Mouse (Mus musculus) hindbrain, postnatal 0 days (tissue): Measurements from ENCODE around the gene Rer1. TPM values are rescaled to one million over a fixed set of nuclear protein-coding genes. Genes with fewer than 3 reads are reported as not detected.

ENCODE experiments used
- ATAC-seq: fragments of 200-750 bp; cut with Nextera tagmentation; 2 replicates; pipeline ENCODE4 v1.8.0; 2017; ENCODE audit warnings: mild to moderate bottlenecking, moderate TSS enrichment, moderate library complexity
- DNase-seq: peaks from one replicate; pipeline ENCODE4 v3.0.0-alpha.2; 2015; ENCODE audit warnings: low spot score
- H3K27ac ChIP-seq: fragments of 300-500 bp; sonication (generic); 2 replicates; pipeline ENCODE4 v1.5.1; 2014; ENCODE audit warnings: mild to moderate bottlenecking
- H3K27me3 ChIP-seq: fragments of 300-500 bp; sonication (generic); 2 replicates; pipeline ENCODE4 v1.6.1; 2014; ENCODE audit warnings: low read length, mixed read lengths; ENCODE audit not compliant: insufficient read depth
- H3K36me3 ChIP-seq: fragments of 300-500 bp; sonication (generic); 2 replicates; pipeline ENCODE4 v1.6.1; 2014; ENCODE audit warnings: low read length, mixed read lengths; ENCODE audit not compliant: insufficient read depth
- H3K4me1 ChIP-seq: fragments of 300-500 bp; sonication (generic); 2 replicates; pipeline ENCODE4 v1.6.1; 2014; ENCODE audit warnings: antibody characterized with exemption, low read length, mixed read lengths; ENCODE audit not compliant: insufficient read depth
- H3K4me2 ChIP-seq: fragments of 300-500 bp; sonication (generic); 2 replicates; pipeline ENCODE4 v1.6.1; 2014; ENCODE audit warnings: low read depth, mild to moderate bottlenecking, low read length, moderate library complexity, mixed read lengths
- H3K4me3 ChIP-seq: fragments of 300-500 bp; sonication (generic); 2 replicates; pipeline ENCODE4 v1.5.1; 2014; ENCODE audit warnings: low read length
- H3K9ac ChIP-seq: fragments of 300-500 bp; sonication (generic); replicated peaks from 2 replicates; pipeline ENCODE4 v1.6.1; 2014; ENCODE audit warnings: mild to moderate bottlenecking, low read length, moderate library complexity, mixed read lengths
- H3K9me3 ChIP-seq: fragments of 300-500 bp; sonication (generic); 2 replicates; pipeline ENCODE4 v1.6.1; 2016; ENCODE audit warnings: low read length, mixed read lengths
- CTCF ChIP-seq: IDR thresholded peaks from 2 replicates; pipeline ENCODE4 v1.5.1; 2016; ENCODE audit warnings: antibody characterized with exemption, control low read depth, low read depth
- WGBS: fragments of 180-500 bp; shearing (Covaris S2); extraction: QIAGEN DNeasy Blood & Tissue Kit; methylation state at CpG from one replicate; pipeline ENCODE4 v1.1.7; 2014; 5-methylcytosine and 5-hydroxymethylcytosine counted together
- polyA plus RNA-seq: library from polyadenylated mRNA; unstranded; fragments of >200 nt; fragmentation: Nextera tagmentation; extraction: Ambion mirVana; gene quantifications from 2 replicates; pipeline ENCODE4 v1.2.1, GENCODE M21; 2015
- total RNA-seq: library from RNA; depleted of rRNA; stranded (reverse); fragments of >200 nt; gene quantifications from 2 replicates; pipeline ENCODE4 v1.2.3, GENCODE M21; 2014

Rer1 gene
- total and polyA plus RNA-seq, 2 experiments from 2014 or later: 85.4 to 129 TPM

DNA sequence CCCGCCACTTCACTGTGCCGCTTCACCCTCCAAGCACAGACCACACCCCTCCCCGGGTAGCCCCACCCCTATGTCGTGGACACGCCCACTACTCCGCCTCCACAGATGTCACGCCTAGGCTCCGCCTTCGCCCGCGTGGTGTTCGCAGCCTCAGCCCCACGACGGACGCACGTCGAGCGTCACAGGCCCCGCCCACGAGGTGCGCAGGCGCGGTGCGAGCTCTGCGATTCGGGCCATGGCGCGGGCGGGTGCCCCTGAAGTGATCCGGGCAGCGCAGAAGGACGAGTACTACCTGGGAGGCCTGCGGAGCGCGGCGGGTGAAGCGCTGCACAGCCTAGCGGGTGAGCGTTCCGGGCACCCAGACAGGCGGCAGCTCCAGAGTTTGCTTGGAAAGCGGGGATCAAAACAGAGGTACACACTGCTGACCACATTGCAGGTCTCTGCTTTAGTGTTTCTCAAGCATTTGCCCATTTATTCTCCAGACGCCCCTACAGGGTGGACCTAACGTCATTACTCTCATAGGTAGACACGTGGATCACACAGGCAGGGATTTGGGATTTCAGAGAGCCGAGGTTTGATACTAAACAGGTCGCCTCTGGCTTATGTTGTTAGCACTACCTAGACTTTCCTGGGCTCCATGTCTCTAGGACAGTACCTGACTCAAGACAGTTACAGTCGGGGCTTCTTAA, 19.2 kb downstream of the Rer1 start, which contains the start of gene Pex10:
Pex10 (plus strand) TSS at position 183 of the 689 bp plus-strand sequence.
- Histone ChIP-seq H3K36me3 (peaks cover 26% of the 10 kb centered on the region; the same call in 1 of the 2 replicates), H3K9me3 (no peaks in the 10 kb centered on the region), H3K4me3 (peak within 1 kb of the TSS; percentile 68), H3K4me2 (peak within 1 kb of the TSS; percentile 90), H3K27me3 (no peaks in the 10 kb centered on the region), H3K4me1 (no peaks in the 10 kb centered on the region), H3K27ac (peak within 1 kb of the TSS; percentile 66), H3K9ac (peak within 1 kb of the TSS; percentile 75)
- DNase-seq: peak; percentile 99
- WGBS: 2% methylated on average over 46 of the region's 48 CpGs
- peak; percentile 94 for ATAC-seq
- no peak for TF ChIP-seq CTCF

DNA sequence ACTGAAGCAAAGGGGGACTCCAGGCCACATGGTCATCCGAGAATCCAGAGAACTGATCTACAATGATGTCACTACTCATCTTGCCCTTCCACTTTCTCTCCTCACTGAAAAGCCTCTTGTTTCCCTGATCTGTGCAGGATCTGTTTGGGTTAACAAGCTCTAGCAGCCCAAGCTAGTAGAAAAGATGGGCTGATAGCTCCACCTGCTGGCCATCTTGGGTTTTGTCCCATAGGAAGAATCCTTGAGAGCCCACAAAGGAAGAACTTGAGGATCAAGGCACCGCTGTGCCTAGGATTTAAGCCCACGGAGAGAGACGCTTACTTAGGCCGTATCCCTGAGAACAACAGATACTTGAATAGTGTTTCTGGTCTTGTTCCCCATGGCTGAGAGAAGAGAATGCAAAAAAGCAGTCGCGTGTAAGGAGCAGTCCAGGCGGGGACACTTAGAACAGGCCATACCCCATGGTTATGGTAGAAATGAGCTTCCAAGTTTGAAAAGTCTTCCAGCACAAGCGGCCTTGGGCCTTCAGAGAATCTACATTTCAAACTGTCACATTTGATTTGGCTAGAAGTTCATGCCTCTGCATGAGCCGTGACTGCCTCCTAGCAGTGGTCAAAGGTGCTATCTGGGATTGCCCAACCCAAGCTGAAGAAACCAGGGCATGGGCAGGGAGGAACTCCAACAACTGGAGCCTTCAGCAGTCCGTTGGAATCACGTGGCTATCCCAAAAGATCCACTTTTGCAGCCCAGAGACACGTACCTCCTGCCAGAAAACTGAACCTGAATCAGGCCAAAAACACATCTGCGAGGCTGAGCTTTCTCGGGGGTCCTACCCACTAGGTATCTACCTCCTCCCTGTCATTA, 20.0 kb downstream of the Rer1 start:
- peaks cover 19% of the 10 kb centered on the region; the same call in 1 of the 2 replicates for H3K36me3 ChIP-seq
- H3K27ac ChIP-seq: peak overlapping the region; percentile 60; the same call in 1 of the 2 replicates
- ATAC-seq: peak; percentile 67
- no peaks in the 10 kb centered on the region for H3K9me3 ChIP-seq
- peak overlapping the region; percentile 90 for H3K4me2 ChIP-seq
- no peak overlapping the region for H3K9ac ChIP-seq
- TF ChIP-seq CTCF: peak; percentile 93
- peak overlapping the region; percentile 68 for H3K4me3 ChIP-seq
- no peaks in the 10 kb centered on the region for H3K27me3 ChIP-seq
- 6% methylated on average over 15 of the region's 15 CpGs for WGBS
- no peaks in the 10 kb centered on the region for H3K4me1 ChIP-seq
- DNase-seq: peak; percentile 96

DNA sequence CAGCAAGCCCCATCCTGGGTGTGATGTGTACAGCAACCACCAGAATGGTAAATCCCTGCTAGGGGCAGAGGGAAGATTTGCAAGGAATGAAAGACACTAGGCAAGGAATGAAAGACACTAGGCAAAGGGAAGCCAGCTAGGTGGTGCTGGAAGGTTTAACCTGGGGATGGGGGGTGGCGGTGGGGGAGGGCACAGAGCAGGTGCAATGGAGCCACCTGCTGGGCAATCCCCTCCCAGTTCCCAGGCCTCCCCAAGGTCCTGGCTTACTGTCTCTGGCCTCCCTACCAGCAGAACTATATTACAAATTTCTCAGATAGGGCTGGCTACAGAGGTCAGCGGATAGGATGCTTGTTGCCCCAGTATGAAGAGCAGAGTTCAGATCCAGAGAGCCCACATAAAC, 21.7 kb downstream of the Rer1 start:
- Histone ChIP-seq H3K4me2 (no peak overlapping the region), H3K36me3 (peaks cover 9% of the 10 kb centered on the region; the same call in 1 of the 2 replicates), H3K9me3 (no peaks in the 10 kb centered on the region), H3K4me3 (no peak overlapping the region), H3K27ac (no peak overlapping the region), H3K27me3 (no peaks in the 10 kb centered on the region), H3K4me1 (no peaks in the 10 kb centered on the region), H3K9ac (no peak overlapping the region)
- no peak for DNase-seq
- TF ChIP-seq CTCF: peak; percentile 37; the same call in 1 of the 2 replicates
- 77% methylated on average over 2 of the region's 2 CpGs for WGBS
- no peak for ATAC-seq

DNA sequence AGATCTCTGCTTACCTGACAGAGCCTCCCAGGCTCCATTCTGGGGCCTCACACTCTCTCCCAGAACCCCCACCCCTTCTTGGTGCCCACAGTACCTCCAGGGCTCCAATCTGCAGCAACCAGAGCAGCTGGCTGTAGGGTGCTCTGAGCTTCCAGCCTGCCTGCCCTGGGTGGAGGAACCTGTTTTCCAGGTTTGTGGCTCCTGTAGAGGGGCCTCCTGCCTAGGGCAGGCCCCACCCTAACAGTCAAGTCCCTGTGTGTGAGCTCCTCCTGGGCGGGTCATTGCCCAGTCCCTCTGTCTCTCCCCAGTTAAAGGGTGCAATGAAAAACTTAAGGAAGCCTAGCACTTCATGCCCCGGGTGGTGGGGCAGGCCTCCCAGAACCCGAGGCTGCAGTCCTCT, 22.3 kb downstream of the Rer1 start:
- Histone ChIP-seq H3K4me2 (no peak overlapping the region), H3K9ac (no peak overlapping the region), H3K36me3 (peaks cover 4% of the 10 kb centered on the region; the same call in 1 of the 2 replicates), H3K27ac (no peak overlapping the region), H3K4me3 (no peak overlapping the region), H3K9me3 (no peaks in the 10 kb centered on the region), H3K27me3 (no peaks in the 10 kb centered on the region), H3K4me1 (no peaks in the 10 kb centered on the region)
- ATAC-seq (no peak), DNase-seq (no peak)
- WGBS: 48% methylated on average over 3 of the region's 3 CpGs
- TF ChIP-seq CTCF: no peak

DNA sequence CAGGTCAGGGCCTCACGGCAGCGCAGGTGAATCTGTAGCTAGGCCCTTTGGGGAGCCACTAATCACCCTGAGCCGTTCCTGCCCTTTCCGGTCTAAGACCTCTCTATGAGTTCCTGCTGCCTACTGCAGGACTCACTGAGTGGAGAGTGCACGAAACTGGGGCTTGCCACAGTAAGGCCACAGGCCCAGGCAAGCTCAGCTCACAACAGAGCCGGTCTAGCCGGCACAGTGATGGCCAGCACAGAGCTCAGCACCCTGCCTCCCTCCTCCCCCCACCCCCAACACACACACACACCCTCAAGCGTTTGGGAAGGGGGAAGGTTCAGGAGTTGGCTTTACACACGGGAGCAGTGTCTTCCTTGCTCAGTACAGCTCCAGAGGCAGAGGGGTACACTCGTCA, 27.9 kb downstream of the Rer1 start:
- Histone ChIP-seq H3K4me1 (no peaks in the 10 kb centered on the region), H3K36me3 (no peaks in the 10 kb centered on the region), H3K4me3 (no peak overlapping the region), H3K9me3 (no peaks in the 10 kb centered on the region), H3K9ac (no peak overlapping the region), H3K27me3 (no peaks in the 10 kb centered on the region), H3K27ac (no peak overlapping the region), H3K4me2 (no peak overlapping the region)
- no peak for ATAC-seq
- WGBS: 54% methylated on average over 10 of the region's 10 CpGs
- DNase-seq: no peak
- TF ChIP-seq CTCF: no peak

DNA sequence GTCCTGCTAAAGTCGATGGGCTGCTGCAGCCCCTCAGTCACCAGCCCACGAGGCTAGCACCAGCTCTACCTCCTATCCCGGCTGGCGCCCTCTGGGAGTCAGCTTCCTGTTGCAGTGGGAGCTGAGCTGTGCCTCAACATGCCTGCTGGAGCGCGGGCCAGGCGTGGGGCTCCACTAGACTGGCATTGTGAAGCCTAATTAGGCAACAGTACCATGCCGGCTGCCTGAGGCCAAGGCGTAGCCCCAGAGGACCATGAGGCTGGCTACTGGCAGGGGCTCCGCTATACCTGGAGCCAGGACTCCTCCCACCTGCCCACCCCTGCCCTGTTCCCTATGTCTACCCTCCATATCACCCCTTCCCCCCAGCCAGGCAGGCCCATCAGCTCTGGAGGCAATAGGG, 29.5 kb downstream of the Rer1 start, which contains the start of gene Plch2:
Plch2 (minus strand) TSS at position 61 of the 400 bp plus-strand sequence.
- no peaks in the 10 kb centered on the region for H3K9me3 ChIP-seq
- no peak within 1 kb of the TSS for H3K9ac ChIP-seq
- no peak within 1 kb of the TSS for H3K27ac ChIP-seq
- 44% methylated on average over 10 of the region's 10 CpGs for WGBS
- ATAC-seq: no peak
- no peaks in the 10 kb centered on the region for H3K27me3 ChIP-seq
- H3K4me3 ChIP-seq: no peak within 1 kb of the TSS
- H3K36me3 ChIP-seq: no peaks in the 10 kb centered on the region
- no peaks in the 10 kb centered on the region for H3K4me1 ChIP-seq
- TF ChIP-seq CTCF: no peak
- H3K4me2 ChIP-seq: no peak within 1 kb of the TSS
- DNase-seq: no peak
